Mouse (Mus musculus): Measurements from ENCODE around the gene Rapgef1. TPM values are rescaled to one million over a fixed set of nuclear protein-coding genes. Genes with fewer than 3 reads are reported as not detected.

Gene Rapgef1
- polyA plus RNA-seq, 1 experiment = 75.1 TPM

- TF ChIP-seq CTCF (IDR thresholded peaks at IDR 0.05; ENCODE audit: extremely low read depth, insufficient read depth, insufficient read length, insufficient replicate concordance) (no peak), POLR2A (IDR thresholded peaks at IDR 0.05; ENCODE audit: low read depth, low read length) (no peak)
- Histone ChIP-seq H3K27me3 (ENCODE audit: control insufficient read depth, insufficient read depth, low read length) (no peaks in the 10 kb centered on the region), H3K27ac (ENCODE audit: insufficient read depth, low read length) (no peak overlapping the region), H3K36me3 (ENCODE audit: control insufficient read depth, insufficient read depth, low read length) (no peaks in the 10 kb centered on the region), H3K4me1 (ENCODE audit: control insufficient read depth, insufficient read depth, insufficient read length) (peaks cover 3% of the 10 kb centered on the region; the same call in 1 of the 2 replicates), H3K4me3 (ENCODE audit: extremely low read depth, insufficient read depth, insufficient read length) (no peak overlapping the region)
- WGBS = 28% methylated on average over 6 of the region's 6 CpGs
- DNase-seq (ENCODE audit: low read depth in 1 of 2, low spot score in 2 of 2) = no peak
Measured at GRCm38 (mm10) chr2:29606460-29606859, 13.1 kb upstream of the Rapgef1 start.

- peaks cover 11% of the 10 kb centered on the region; the same call in 1 of the 2 replicates for H3K4me1 ChIP-seq (ENCODE audit: control insufficient read depth, insufficient read depth, insufficient read length)
- H3K27me3 ChIP-seq (ENCODE audit: control insufficient read depth, insufficient read depth, low read length) = no peaks in the 10 kb centered on the region
- H3K36me3 ChIP-seq (ENCODE audit: control insufficient read depth, insufficient read depth, low read length) = no peaks in the 10 kb centered on the region
- DNase-seq (ENCODE audit: low read depth in 1 of 2, low spot score in 2 of 2) = no peak
- H3K27ac ChIP-seq (ENCODE audit: insufficient read depth, low read length) = no peak overlapping the region
- TF ChIP-seq CTCF (IDR thresholded peaks at IDR 0.05; ENCODE audit: extremely low read depth, insufficient read depth, insufficient read length, insufficient replicate concordance) (no peak), POLR2A (IDR thresholded peaks at IDR 0.05; ENCODE audit: low read depth, low read length) (no peak)
- WGBS = 84% methylated on average over 1 of the region's 1 CpGs
- no peak overlapping the region for H3K4me3 ChIP-seq (ENCODE audit: extremely low read depth, insufficient read depth, insufficient read length)
Measured at GRCm38 (mm10) chr2:29617341-29617740, 2.2 kb upstream of the Rapgef1 start.

GRCm38 (mm10) chr2:29618926-29619483, 515 bp upstream of the Rapgef1 start:
- H3K27ac ChIP-seq (ENCODE audit: insufficient read depth, low read length) = 0 out of 2 replicates have a peak overlapping the region, but pooled peaks have one; percentile 10
- TF ChIP-seq POLR2A (IDR thresholded peaks at IDR 0.05; ENCODE audit: low read depth, low read length) (no peak), CTCF (IDR thresholded peaks at IDR 0.05; ENCODE audit: extremely low read depth, insufficient read depth, insufficient read length, insufficient replicate concordance) (no peak)
- no peaks in the 10 kb centered on the region for H3K27me3 ChIP-seq (ENCODE audit: control insufficient read depth, insufficient read depth, low read length)
- H3K4me1 ChIP-seq (ENCODE audit: control insufficient read depth, insufficient read depth, insufficient read length) = peaks cover 26% of the 10 kb centered on the region; the same call in 1 of the 2 replicates
- 63% methylated on average over 8 of the region's 8 CpGs for WGBS
- no peak overlapping the region for H3K4me3 ChIP-seq (ENCODE audit: extremely low read depth, insufficient read depth, insufficient read length)
- DNase-seq (ENCODE audit: low read depth in 1 of 2, low spot score in 2 of 2) = no peak
- H3K36me3 ChIP-seq (ENCODE audit: control insufficient read depth, insufficient read depth, low read length) = no peaks in the 10 kb centered on the region

GRCm38 (mm10) chr2:29620301-29620827, 844 bp downstream of the Rapgef1 start:
- no peaks in the 10 kb centered on the region for H3K36me3 ChIP-seq (ENCODE audit: control insufficient read depth, insufficient read depth, low read length)
- H3K4me3 ChIP-seq (ENCODE audit: extremely low read depth, insufficient read depth, insufficient read length) = peak overlapping the region; percentile 91
- WGBS = 3% methylated on average over 15 of the region's 15 CpGs
- peak overlapping the region; percentile 93 for H3K27ac ChIP-seq (ENCODE audit: insufficient read depth, low read length)
- H3K4me1 ChIP-seq (ENCODE audit: control insufficient read depth, insufficient read depth, insufficient read length) = peaks cover 37% of the 10 kb centered on the region; the same call in 1 of the 2 replicates
- DNase-seq (ENCODE audit: low read depth in 1 of 2, low spot score in 2 of 2) = no peak
- no peak for TF ChIP-seq CTCF (IDR thresholded peaks at IDR 0.05; ENCODE audit: extremely low read depth, insufficient read depth, insufficient read length, insufficient replicate concordance)
- TF ChIP-seq POLR2A (IDR thresholded peaks at IDR 0.05; ENCODE audit: low read depth, low read length) = no peak
- H3K27me3 ChIP-seq (ENCODE audit: control insufficient read depth, insufficient read depth, low read length) = no peaks in the 10 kb centered on the region

GRCm38 (mm10) chr2:29621163-29621562, 1.6 kb downstream of the Rapgef1 start:
- DNase-seq (ENCODE audit: low read depth in 1 of 2, low spot score in 2 of 2) = no peak
- no peaks in the 10 kb centered on the region for H3K36me3 ChIP-seq (ENCODE audit: control insufficient read depth, insufficient read depth, low read length)
- peak overlapping the region; percentile 91 for H3K4me3 ChIP-seq (ENCODE audit: extremely low read depth, insufficient read depth, insufficient read length)
- WGBS = 77% methylated on average over 10 of the region's 10 CpGs
- H3K27ac ChIP-seq (ENCODE audit: insufficient read depth, low read length) = peak overlapping the region; percentile 93
- no peaks in the 10 kb centered on the region for H3K27me3 ChIP-seq (ENCODE audit: control insufficient read depth, insufficient read depth, low read length)
- peaks cover 44% of the 10 kb centered on the region; the same call in 1 of the 2 replicates for H3K4me1 ChIP-seq (ENCODE audit: control insufficient read depth, insufficient read depth, insufficient read length)
- TF ChIP-seq POLR2A (IDR thresholded peaks at IDR 0.05; ENCODE audit: low read depth, low read length) (no peak), CTCF (IDR thresholded peaks at IDR 0.05; ENCODE audit: extremely low read depth, insufficient read depth, insufficient read length, insufficient replicate concordance) (no peak)

- WGBS = 69% methylated on average over 3 of the region's 3 CpGs
- no peaks in the 10 kb centered on the region for H3K36me3 ChIP-seq (ENCODE audit: control insufficient read depth, insufficient read depth, low read length)
Measured at GRCm38 (mm10) chr2:29621636-29622035, 2.1 kb downstream of the Rapgef1 start.

More at GRCm38 (mm10) chr2:29621636-29622035, 2.1 kb downstream of the Rapgef1 start:
- Histone ChIP-seq H3K27ac (ENCODE audit: insufficient read depth, low read length) (peak overlapping the region; percentile 93), H3K4me1 (ENCODE audit: control insufficient read depth, insufficient read depth, insufficient read length) (peaks cover 45% of the 10 kb centered on the region; the same call in 1 of the 2 replicates), H3K4me3 (ENCODE audit: extremely low read depth, insufficient read depth, insufficient read length) (peak overlapping the region; percentile 40), H3K27me3 (ENCODE audit: control insufficient read depth, insufficient read depth, low read length) (no peaks in the 10 kb centered on the region)
- no peak for TF ChIP-seq POLR2A (IDR thresholded peaks at IDR 0.05; ENCODE audit: low read depth, low read length)
- TF ChIP-seq CTCF (IDR thresholded peaks at IDR 0.05; ENCODE audit: extremely low read depth, insufficient read depth, insufficient read length, insufficient replicate concordance) = no peak
- no peak for DNase-seq (ENCODE audit: low read depth in 1 of 2, low spot score in 2 of 2)

All from spleen, adult 2 months (tissue).